Mouse (Mus musculus) olfactory bulb, adult 2 months (tissue): ENCODE results near the gene Hhip. TPM values are rescaled to one million over a fixed set of nuclear protein-coding genes. Genes with fewer than 3 reads are reported as not detected.

ENCODE experiments used
- H3K27ac ChIP-seq: fragments of 200-500 bp; 2 replicates; pipeline ENCODE4 v1.5.1; 2012; ENCODE audit warnings: low read depth, low read length; ENCODE audit not compliant: insufficient read depth
- H3K4me1 ChIP-seq: fragments of 200-500 bp; 2 replicates; pipeline ENCODE4 v1.6.1; 2012; ENCODE audit warnings: low read length; ENCODE audit not compliant: control insufficient read depth, insufficient read depth
- H3K4me3 ChIP-seq: fragments of 200-500 bp; 2 replicates; pipeline ENCODE4 v1.5.1; 2012; ENCODE audit warnings: mild to moderate bottlenecking, low read depth, low read length, moderate library complexity; ENCODE audit not compliant: insufficient read depth
- CTCF ChIP-seq: fragments of 200-500 bp; IDR thresholded peaks from 2 replicates; pipeline ENCODE4 v1.5.1; 2012; ENCODE audit warnings: low read depth, mild to moderate bottlenecking, low read length, moderate library complexity; ENCODE audit not compliant: insufficient read depth
- POLR2A ChIP-seq: fragments of 200-500 bp; IDR thresholded peaks from 2 replicates; pipeline ENCODE4 v1.6.1; 2012; ENCODE audit warnings: mild to moderate bottlenecking, low read depth, low read length, moderate library complexity; ENCODE audit not compliant: insufficient read depth
- WGBS: fragments of 180-500 bp; shearing (Covaris S2); methylation state at CpG from one replicate; pipeline ENCODE4 v1.1.7; 2018; 5-methylcytosine and 5-hydroxymethylcytosine counted together
- polyA plus RNA-seq: library from polyadenylated mRNA; stranded (reverse); fragments of >200 nt; gene quantifications from 2 replicates; pipeline ENCODE4 v1.2.4, GENCODE M21; 2012; ENCODE audit warnings: low replicate concordance; ENCODE audit not compliant: missing spikeins, insufficient read depth, insufficient read length

Gene Hhip
- not detected in 2 replicates for polyA plus RNA-seq

GRCm38 (mm10) chr8:80057198-80058174, at the start of gene Hhip:
Gene Hhip (minus strand): TSS chr8:80058006.
- 0 out of 2 replicates have a peak, but pooled peaks have one; percentile 13 for TF ChIP-seq CTCF
- TF ChIP-seq POLR2A = no peak
- peaks cover 10% of the 10 kb centered on the region; the same call in 1 of the 2 replicates for H3K4me1 ChIP-seq
- under 1% methylated on average over 52 of the region's 56 CpGs for WGBS
- H3K27ac ChIP-seq = no peak within 1 kb of the TSS
- peak within 1 kb of the TSS; percentile 53 for H3K4me3 ChIP-seq

GRCm38 (mm10) chr8:80087021-80087420, 29.2 kb upstream of the Hhip start:
- TF ChIP-seq POLR2A (no peak), CTCF (no peak)
- no peak overlapping the region for H3K4me3 ChIP-seq
- 83% methylated on average over 2 of the region's 2 CpGs for WGBS
- no peaks in the 10 kb centered on the region for H3K4me1 ChIP-seq
- H3K27ac ChIP-seq = no peak overlapping the region

GRCm38 (mm10) chr8:80058193-80058592, 387 bp upstream of the Hhip start:
- H3K4me1 ChIP-seq = peaks cover 10% of the 10 kb centered on the region; the same call in 1 of the 2 replicates
- TF ChIP-seq POLR2A (no peak), CTCF (no peak)
- 2% methylated on average over 8 of the region's 12 CpGs for WGBS
- H3K4me3 ChIP-seq = peak overlapping the region; percentile 53
- no peak overlapping the region for H3K27ac ChIP-seq

GRCm38 (mm10) chr8:80056331-80057070, 1.3 kb downstream of the Hhip start:
- no peak overlapping the region for H3K4me3 ChIP-seq
- TF ChIP-seq POLR2A = no peak
- no peak for TF ChIP-seq CTCF
- H3K27ac ChIP-seq = no peak overlapping the region
- H3K4me1 ChIP-seq = peaks cover 10% of the 10 kb centered on the region; the same call in 1 of the 2 replicates
- WGBS = 8% methylated on average over 13 of the region's 13 CpGs

GRCm38 (mm10) chr8:80055777-80056176, 2.0 kb downstream of the Hhip start:
- Histone ChIP-seq H3K27ac (no peak overlapping the region), H3K4me1 (peaks cover 10% of the 10 kb centered on the region; the same call in 1 of the 2 replicates), H3K4me3 (no peak overlapping the region)
- TF ChIP-seq POLR2A = no peak
- TF ChIP-seq CTCF = no peak
- WGBS = 8% methylated on average over 10 of the region's 10 CpGs

GRCm38 (mm10) chr8:80055094-80055493, 2.7 kb downstream of the Hhip start:
- no peak for TF ChIP-seq CTCF
- no peak for TF ChIP-seq POLR2A
- Histone ChIP-seq H3K4me1 (peaks cover 10% of the 10 kb centered on the region; the same call in 1 of the 2 replicates), H3K27ac (no peak overlapping the region), H3K4me3 (no peak overlapping the region)
- WGBS = 31% methylated on average over 6 of the region's 6 CpGs

GRCm38 (mm10) chr8:80054216-80054615, 3.6 kb downstream of the Hhip start:
- TF ChIP-seq POLR2A (no peak), CTCF (no peak)
- 40% methylated on average over 4 of the region's 4 CpGs for WGBS
- no peak overlapping the region for H3K27ac ChIP-seq

GRCm38 (mm10) chr8:80052838-80053237, 5.0 kb downstream of the Hhip start:
- no peak overlapping the region for H3K27ac ChIP-seq
- peaks cover 8% of the 10 kb centered on the region; the same call in 1 of the 2 replicates for H3K4me1 ChIP-seq
- TF ChIP-seq CTCF = no peak
- no peak for TF ChIP-seq POLR2A
- 87% methylated on average over 1 of the region's 1 CpGs for WGBS
- H3K4me3 ChIP-seq = no peak overlapping the region

More at GRCm38 (mm10) chr8:80054216-80054615, 3.6 kb downstream of the Hhip start:
- H3K4me1 ChIP-seq = peaks cover 10% of the 10 kb centered on the region; the same call in 1 of the 2 replicates
- no peak overlapping the region for H3K4me3 ChIP-seq

- Histone ChIP-seq H3K27ac (no peak overlapping the region), H3K4me3 (no peak overlapping the region), H3K4me1 (no peaks in the 10 kb centered on the region)
- WGBS = 65% methylated on average over 5 of the region's 5 CpGs
- TF ChIP-seq CTCF (no peak), POLR2A (no peak)
These were observed 6.3 kb downstream of the Hhip start for GRCm38 (mm10) chr8:80051494-80051893.
